Mouse (Mus musculus) cerebellum, postnatal 25 days (tissue): ENCODE data around the gene Mark2.
A peak's percentile ranks its signal among the peaks of the same experiment; 100 is the strongest.

Experiments
- DNase-seq, 2 experiments: peaks; one replicate each; pipeline ENCODE4 v3.0.0; 2021; ENCODE audit warnings: mixed read lengths in 2 of 2

The Mark2 gene

DNA sequence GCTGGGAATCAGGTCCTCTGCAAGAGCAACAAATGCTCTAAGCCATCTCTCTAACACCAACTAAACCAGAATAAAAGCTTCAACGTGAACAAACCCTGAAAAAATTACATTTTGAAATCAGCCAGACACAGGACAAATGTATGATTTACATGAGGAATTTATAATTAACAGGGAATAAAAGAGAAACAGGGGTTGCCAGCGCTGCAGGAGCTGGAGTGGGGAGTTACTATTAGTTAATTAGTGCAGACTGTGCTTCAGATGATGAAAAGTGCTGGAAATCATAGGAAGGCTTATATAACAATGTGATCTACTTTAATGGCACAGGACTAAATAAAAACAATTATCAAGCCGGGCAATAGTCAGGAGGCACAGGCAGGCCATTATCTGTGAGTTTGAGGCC, 20.3 kb downstream of the Mark2 start:
- DNase-seq = no peak

DNA sequence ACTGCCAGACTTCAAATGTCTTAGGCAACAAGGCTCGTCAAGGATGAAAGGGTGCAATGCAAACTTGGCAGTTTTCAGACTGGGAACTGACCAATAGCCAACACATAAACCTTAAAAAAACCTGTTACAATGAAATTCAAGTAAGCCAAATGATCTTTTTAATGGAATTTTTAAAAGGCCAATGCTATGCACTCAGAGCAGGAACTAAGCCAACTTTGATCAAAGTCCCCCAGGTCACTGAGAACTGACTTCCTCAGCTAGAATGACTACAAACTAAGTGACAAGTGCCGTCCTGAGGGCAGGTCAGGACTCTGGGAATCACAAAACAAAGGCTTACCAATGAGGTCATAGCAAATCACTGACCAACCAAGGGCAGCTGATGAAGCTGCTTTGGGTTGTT, 21.5 kb downstream of the Mark2 start:
- DNase-seq = no peak

DNA sequence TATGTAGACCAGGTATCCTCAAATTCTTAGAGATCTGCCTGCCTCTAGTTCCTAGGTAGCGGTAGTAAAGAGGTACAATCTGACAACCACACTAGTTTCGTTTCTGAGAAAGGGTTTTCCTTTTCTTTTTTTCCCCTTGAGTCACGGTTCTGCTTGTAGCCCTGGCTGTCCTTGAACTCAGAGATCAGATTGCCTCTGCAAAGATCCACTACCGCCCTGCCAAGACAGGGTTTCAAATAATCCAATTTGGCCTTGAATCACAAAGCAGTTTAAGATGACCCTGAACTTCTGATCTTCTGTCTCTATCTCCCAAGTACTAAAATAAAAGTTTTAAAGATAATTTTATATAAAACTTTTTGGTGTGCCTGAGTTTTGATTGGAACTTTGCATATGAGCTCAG, 23.9 kb downstream of the Mark2 start:
- no peak for DNase-seq

DNA sequence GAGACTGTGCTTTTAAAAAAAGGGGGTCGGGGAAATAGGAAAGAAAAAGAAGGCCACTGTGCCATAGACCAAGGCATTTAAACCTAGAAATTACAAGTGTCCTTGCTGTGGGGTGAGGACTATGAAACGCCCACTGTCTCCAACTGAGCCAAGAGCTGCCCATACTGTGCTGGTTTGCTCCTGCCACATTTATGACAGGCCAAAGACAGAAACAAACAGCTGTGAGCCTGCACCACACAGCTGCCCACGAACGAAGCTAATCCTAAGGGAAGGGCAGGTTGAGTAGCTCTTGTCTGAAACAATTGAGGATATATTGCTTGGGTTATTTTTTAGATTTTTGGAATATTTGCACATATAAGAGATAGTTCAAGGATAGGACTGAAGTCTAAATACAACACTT, 24.8 kb downstream of the Mark2 start:
- no peak for DNase-seq

DNA sequence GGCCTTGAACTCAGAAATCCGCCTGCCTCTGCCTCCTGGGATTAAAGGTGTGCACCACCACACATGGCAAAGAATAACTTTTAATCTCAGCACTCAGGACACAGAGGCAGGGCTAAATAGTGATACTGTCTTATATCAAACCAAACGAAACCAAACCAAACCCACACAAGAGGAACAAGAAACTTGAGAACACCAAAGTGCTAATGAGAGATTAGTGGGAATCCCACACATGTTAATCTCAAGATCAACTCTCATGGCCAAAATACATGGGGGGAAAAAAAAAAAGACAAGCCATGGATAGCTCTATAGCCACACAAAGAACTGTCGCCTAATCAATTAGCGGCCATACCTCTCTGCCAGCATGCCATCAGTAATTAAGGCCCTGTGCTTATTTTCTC, 26.1 kb downstream of the Mark2 start:
- no peak for DNase-seq

DNA sequence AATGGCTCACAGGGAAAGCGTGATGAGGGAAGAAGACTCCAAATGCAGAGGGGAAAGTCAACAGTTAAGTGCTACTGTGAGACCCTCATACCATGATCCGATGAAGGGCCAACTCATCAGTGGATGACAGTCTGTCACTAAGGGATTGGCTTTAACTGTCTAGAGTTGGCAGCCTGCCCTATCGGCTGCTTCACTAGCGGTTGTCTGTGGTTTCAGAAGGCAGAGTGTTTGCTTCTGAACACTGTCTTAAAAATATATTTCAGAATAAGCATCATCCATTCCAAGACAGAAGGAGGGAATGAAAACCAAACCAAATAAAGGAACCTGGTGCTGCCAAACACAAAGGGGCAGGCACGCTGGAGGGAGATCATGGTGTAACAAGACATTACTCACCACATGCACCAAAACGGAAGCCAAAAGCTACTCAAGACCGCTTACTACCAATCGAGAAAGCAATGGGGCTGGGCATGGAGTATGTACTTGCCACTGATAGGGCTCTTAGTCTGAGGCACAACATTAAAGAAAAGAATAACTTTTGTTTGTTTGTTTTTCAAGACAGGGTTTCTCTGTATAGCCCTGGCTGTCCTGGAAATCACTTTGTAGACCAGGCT, 26.6 kb downstream of the Mark2 start:
- DNase-seq = peak; percentile 56 to 74

DNA sequence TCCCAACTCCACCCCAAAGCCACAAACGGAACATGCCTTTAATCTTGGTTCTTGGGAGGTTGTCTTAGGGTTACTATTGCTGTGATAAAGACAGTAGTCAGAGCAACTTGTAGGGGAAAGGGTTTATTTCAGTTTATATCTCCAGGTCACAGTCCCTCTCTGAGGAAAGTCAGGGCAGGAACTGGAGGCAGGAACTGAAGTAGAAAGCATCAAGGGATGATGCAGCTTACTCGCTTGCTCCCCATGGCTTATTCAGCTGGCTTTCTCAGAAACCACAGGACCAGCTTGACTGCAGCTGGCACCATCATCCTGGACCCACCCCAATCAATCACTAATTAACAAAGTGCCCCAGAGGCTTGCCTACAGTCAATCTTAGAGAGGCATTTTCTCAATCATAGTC, 28.0 kb downstream of the Mark2 start:
- DNase-seq = no peak

DNA sequence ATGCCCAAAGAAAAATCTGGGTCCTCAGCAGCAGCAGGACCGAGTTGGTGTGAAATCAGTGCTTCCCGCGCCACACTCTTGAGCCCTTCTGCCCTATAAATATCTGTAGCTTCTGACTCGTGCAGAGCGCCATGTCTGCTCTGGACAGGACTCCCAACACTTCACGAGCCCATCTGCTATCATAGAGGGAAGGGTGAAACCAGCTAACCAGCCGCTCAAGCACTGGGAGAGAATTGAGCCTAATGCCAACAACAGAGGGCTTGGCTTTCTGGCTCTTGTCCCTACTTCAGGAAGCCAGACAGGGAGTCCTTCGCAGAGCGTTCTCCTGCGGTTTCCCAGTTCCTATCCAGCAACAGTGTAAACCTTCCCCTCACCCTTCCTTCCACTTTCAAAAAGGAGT, 30.4 kb downstream of the Mark2 start:
- peak; percentile 78 to 80 for DNase-seq

DNA sequence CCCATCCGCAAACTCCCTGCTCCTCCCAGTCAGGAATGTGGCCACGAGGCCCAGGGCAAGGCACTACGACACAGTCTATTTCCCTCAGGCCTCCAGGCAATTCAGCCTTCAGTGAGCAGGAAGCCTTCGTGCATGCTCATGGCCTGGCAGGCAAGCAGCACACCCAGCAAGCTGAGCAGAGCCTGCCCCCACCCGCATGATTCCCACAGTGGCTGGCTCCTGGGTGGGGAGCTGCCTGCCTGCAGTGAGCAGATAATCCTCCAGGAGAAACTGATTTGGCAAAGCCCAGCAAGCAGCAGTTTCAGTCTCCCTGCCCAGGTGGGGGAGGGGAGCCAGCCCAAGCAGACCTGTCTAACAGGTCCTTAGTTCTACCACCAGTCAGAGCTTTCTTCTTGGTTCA, 31.0 kb downstream of the Mark2 start:
- peak; percentile 69 to 75 for DNase-seq

DNA sequence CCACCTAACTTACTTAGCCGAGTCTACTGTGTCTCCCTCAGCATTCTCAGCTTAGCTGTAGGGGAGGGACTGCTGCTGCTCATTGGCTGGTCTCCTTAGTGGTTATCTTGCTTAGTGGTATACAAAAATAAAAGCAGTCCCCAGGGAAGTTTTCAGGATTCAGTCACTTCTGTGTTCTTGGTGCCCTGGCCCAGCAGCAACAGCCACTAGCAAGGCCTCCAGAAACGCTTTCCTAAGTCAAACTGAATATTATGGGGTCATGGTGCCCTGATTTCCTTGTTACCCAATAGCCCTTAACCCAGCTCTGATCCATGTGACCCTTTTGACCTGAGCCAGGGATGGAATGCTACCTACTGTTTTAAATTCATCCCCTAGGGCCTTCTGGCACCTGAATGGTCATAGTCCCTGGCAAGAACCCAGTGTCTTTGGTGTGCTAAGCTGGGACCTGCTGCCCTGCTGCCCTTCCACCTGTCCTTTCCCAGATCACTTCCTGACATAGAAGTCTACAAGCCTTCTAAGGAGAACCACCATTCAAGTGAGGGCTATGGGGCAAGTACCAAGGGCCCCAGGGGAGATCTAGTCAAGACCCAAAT, 31.8 kb downstream of the Mark2 start:
- DNase-seq = peak; percentile 55 to 58

DNA sequence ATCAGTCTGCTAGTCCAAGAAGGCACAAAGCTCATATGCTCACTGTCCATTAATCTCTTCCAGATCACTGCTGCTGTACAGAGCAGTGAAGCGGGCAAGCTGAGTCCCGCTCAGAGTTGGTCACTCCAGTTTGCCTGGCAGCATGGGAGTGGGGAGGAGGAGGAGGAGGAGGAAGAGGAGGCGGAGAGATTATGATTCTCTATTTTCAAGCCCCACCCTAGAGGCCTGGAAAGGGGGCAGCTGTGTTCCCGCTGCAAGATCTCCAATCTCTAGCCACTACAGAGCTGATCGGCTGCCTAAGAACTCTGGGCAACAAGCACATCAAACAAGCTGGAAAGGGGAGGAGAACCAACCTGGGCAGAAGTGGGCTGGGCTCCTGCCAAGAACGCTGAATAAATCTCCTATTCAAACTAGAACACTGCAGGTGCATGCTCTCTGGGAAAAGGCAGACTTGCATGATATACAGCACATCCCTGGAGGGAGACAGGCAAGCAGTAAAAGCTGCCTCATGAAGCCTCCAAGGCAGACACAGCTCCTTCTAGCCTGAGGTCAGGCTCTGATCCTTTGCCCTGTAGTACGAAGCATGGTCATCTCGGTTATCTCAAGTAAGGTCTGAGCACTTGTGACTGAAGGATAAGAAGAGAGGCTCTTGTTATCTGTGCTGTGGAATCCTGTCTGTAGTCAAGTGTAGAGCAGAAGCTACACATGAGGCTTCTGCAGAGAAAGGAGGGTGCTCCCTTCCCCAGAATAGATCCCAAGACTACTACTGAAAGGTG, 33.5 kb downstream of the Mark2 start:
- peak; percentile 43 to 60 for DNase-seq

DNA sequence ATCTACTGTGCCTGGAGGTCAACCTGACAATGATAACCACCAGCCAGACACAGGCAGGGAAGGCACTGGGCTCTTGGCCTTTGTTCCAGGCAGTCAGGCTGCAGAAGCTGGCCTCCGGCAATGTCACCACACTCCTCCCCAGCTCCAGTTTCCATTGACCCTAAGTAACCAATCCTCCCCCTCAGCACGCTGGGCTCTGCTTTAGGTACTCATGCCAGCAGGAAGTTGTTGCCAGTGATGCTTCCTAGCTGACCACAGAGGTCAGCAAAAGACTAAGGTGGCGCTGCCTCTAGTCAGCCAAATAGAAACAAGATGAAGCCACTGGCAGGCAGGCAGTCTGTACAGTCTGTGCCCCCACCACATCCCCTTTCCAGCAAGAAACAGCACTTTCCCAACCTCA, 34.7 kb downstream of the Mark2 start:
- peak; percentile 32 to 36 for DNase-seq

DNA sequence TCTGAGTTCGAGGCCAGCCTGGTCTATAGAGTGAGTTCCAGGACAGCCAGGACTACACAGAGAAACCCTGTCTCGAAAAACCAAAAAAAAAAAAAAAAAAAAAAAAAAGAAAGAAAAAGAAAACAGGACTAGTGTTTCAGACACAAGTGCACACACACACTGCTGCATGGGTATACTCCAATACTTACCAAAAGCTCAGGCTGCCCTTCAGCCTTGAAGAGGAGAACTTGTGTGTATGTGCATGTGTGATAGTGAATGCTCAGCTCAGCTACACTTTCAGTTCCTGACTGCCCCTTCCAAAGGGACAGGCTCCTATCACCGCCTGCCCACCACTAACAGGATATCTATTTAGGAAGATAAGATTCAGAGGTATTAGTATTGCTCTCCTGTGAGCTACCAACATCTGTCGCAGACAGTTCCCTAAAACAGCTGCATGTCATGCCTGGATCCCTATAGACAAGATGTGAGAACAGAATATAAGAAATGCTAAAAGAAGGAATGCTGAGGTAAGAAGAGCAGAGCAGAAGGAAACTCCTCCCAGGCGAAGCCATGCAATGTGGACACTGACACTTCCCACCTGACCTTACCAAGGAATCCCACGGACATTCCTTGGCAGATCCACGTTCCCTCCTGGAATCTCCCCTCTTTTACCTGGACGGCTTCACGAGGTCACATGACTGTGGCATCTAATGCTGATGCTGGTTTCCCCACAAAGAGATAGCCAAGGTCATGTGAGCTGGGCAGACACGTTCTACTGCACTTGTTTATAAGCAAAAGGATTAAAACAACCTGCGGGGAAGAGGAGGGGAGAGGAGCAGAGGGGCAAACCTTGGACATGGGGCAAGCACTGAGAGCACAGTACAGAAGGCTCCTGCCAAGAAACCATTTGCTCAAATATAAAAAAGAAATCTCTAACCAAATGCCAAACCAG, 36.0 kb downstream of the Mark2 start:
- DNase-seq = no peak

DNA sequence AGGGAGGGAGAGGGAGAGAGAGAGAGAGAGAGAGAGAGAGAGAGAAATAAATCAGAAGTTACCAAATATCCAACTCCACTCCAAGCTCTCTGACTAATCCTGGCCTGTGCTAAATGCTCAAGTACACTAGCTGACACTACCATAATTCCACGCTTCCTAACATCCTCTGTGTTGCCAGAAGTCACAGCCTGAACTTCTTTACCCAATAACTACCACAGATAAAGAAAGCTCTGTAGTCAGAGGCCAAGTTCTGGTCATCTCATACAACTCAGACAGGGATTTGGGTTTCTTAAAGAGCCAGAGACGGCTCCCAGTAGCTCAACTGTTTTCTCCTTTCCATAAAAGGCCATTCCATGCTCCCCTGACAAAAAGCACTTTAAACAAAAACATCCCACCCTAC, 36.9 kb downstream of the Mark2 start:
- DNase-seq = no peak

DNA sequence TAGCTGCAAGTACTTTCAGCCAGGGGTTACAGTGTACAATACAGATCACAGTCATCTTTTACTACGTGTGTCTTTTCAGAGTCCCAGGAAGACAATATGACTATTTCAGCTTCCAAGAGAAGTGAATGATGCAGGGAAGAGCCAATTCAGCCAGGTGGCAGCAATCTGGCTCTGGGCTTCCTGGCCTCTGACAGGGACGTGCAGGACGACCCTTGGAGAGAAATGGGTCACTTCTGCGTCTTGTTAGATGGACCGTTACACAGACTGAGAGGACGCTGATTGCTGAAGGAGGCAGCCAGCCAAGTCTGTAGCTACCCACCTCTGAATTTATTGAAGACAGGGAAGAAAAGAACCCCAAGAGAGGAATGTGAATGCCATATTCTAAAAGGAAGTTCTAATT, 37.9 kb downstream of the Mark2 start:
- peak in 1 of 2 experiments; percentile 58 for DNase-seq

DNA sequence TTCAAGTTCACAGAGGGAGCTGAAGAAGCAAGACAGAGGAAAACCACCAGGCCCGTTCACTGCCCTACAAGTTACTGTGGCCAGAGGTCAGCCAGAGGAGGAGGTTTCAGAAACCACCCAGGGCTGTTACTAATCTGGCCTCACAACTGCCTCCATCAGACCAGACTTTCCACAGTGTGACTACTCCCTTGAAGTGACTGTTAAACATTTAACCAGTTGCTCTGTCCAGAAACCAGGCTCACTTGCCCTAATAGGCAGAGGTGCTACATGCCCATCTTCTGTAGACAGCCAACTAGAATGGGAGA, 39.2 kb downstream of the Mark2 start:
- DNase-seq = no peak

DNA sequence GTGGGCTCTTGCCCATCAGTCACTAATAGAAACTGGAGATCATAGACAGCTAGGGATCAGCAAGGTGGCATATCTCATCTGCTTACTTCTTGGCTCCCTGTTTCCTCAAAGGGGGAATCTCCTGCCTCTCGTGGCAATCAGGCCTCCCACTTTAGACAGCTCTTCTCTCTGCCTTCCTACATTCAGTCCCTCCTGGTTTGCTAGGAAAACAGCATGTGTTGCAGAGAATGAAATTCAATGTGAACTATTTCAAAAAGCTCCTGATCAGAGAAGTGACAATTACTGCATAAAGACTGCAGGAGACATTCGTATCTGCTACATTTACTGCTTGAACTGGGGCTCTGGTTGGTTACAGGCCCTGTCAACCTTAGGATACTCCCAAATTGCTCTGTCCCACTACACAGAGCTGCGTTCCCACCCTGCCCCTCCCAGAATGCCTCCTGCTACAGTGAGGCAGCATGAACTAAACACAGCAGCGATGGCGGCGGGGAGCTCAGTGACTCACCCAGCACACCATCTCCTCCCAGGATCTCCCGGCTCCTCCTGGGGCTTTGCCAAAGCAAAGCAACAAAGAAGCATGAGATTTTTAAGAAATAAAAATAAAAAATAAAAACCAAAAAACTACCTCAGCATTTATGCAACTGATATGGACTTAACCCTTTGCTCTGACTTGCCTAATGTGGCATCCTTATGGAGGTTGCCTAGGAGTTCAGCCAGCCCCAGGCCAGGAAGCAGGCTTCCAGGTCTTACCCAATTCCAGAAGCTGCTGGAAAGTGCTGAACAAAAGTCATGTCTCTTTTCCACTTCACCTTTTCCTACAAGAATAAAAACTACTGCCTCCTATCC, 39.8 kb downstream of the Mark2 start:
- peak in 1 of 2 experiments; percentile 59 for DNase-seq

DNA sequence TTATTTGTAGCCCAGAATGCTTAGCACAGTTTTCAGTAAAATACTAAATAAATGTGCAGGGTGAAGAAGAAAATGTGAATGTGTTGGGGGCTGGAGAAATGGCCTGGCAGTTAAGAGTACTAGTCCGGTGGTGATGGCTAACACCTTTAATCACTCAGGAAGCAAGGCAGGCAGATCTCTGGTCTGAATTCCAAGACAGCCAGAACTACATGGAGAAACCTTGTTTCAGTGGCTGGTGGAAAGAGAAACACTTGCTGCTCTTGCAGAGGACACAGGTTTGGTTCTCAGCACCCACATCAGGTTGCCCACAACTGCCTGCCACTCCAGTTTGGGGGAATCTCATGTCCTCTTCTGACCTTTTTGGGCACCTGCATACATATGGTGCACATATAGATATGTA, 41.6 kb downstream of the Mark2 start:
- DNase-seq = no peak

DNA sequence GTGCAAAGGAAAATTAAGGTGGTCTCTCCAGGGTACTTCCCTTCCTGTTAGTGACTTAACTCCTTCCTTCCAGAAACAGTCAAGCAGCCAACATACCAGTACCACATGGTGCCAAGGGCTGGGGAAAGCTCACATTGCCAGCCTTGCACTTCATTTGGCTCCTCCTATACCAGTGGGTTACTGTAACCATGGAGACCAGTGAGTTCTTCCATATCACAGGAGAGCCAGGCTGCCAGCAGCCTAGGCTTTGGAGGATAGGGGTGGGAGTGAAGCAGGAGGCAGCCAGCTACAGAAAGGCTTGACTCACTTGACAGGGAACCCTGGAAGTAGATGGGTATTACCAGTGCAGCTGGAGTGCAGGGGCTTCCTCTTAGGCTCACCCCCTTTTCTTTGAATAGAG, 42.6 kb downstream of the Mark2 start:
- DNase-seq = no peak

DNA sequence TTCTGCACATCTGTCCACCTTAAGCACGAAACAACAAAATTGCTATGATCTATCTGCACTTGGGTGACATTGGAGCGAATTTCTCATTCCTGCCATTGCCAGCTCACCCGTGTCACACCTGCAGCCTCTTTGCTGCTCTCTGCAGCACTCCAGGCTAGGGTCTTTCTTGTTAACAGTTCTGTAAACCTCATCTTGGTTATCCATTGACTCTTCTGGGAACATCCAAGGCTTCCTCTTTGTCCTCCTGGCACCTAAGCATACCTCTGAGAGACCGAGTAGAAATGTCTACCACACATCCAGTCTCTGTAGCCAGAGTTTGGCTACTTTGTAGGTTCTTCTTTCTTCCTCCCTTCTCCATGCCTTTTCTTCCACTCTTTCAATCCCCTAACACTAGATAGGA, 45.7 kb downstream of the Mark2 start:
- DNase-seq = no peak

DNA sequence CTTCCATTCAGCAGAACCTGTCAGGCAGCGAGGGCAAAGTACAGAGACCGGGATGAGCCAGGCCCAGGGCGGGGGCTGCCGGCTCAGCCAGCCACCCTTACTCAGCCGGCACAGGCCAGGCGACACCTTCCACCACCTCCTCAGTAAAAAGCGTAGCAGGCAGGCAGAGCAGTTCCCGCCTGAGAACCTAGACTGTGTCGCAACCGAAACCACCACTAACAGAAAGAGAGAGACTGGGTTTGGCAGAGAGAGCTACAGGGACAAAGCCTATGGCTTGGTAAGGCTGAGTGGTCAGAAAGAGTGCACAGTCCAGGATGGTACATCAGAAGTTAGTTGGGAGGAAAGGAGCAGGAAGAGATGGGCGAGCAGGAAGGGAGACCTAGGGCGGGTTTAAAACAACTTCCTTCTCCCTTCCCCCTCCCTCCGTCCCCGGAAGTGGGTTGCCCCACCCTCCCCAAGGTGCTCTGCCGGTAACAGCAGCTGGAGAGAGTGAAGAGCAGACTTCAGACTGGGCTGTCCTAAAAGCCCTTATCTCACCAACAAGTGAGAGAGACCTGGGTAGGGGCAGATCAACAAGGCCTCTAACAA, 46.5 kb downstream of the Mark2 start:
- no peak for DNase-seq
